Mouse (Mus musculus): ENCODE measurements around the gene Usp45. TPM values are rescaled to one million over a fixed set of nuclear protein-coding genes. Genes with fewer than 3 reads are reported as not detected.
"Not testable (repeated sequence)": the region's sequence is repeated elsewhere in the genome, so short reads cannot be mapped to it uniquely, and the experiment has no call there.

Usp45 gene
- polyA plus RNA-seq (2015; fragmentation: Nextera tagmentation; extraction: Ambion mirVana) = 8.2 and 11.5 TPM in 2 replicates

- Histone ChIP-seq H3K9ac (peak within 1 kb of the TSS; percentile 58), H3K36me3 (no peaks in the 10 kb centered on the region), H3K4me1 (0 out of 2 replicates have a peak, but pooled peaks cover 7% of the 10 kb centered on the region), H3K27ac (no peak within 1 kb of the TSS), H3K4me3 (peak within 1 kb of the TSS; percentile 56), H3K9me3 (no peaks in the 10 kb centered on the region), H3K27me3 (no peaks in the 10 kb centered on the region), H3K4me2 (replicated peaks) (peak within 1 kb of the TSS; percentile 79)
- peak; percentile 84 for ATAC-seq (ENCODE audit: low FRiP score, low read depth)
- WGBS = 3% methylated on average over 17 of the region's 17 CpGs
Observed at GRCm38 (mm10) chr4:21766863-21767304, at the start of gene Usp45, which contains the start of gene Tstd3. Gene Usp45 (plus strand): TSS chr4:21767156. Gene Tstd3 (minus strand): TSS chr4:21767212.

- Histone ChIP-seq H3K4me3 (no peak overlapping the region), H3K27me3 (no peaks in the 10 kb centered on the region), H3K36me3 (no peaks in the 10 kb centered on the region), H3K27ac (no peak overlapping the region), H3K4me2 (replicated peaks) (no peak overlapping the region), H3K4me1 (no peaks in the 10 kb centered on the region), H3K9ac (no peak overlapping the region), H3K9me3 (no peaks in the 10 kb centered on the region)
- no peak for ATAC-seq (ENCODE audit: low FRiP score, low read depth)
- whole genome bisulfite sequencing = 57% methylated on average over 7 of the region's 7 CpGs
Observed at GRCm38 (mm10) chr4:21722752-21723334, 44.1 kb upstream of the Usp45 start.

- H3K27me3 ChIP-seq = no peaks in the 10 kb centered on the region
- no peaks in the 10 kb centered on the region for H3K9me3 ChIP-seq
- 1% methylated on average over 22 of the region's 22 CpGs for WGBS
- peak overlapping the region; percentile 72 for H3K4me2 ChIP-seq (replicated peaks)
- H3K36me3 ChIP-seq = no peaks in the 10 kb centered on the region
- H3K4me3 ChIP-seq = peak overlapping the region; percentile 82
- peak overlapping the region; percentile 86 for H3K9ac ChIP-seq
- H3K4me1 ChIP-seq = peaks cover 4% of the 10 kb centered on the region
- 0 out of 2 replicates have a peak overlapping the region, but pooled peaks have one; percentile 44 for H3K27ac ChIP-seq
- 0 out of 2 replicates have a peak, but pooled peaks have one; percentile 25 for ATAC-seq (ENCODE audit: low FRiP score, low read depth)
Observed at GRCm38 (mm10) chr4:21726912-21727614, 39.9 kb upstream of the Usp45 start.

- Histone ChIP-seq H3K27ac (peak within 1 kb of the TSS; percentile 56; the same call in 1 of the 2 replicates), H3K9me3 (no peaks in the 10 kb centered on the region), H3K36me3 (peaks cover under 1% of the 10 kb centered on the region), H3K9ac (peak within 1 kb of the TSS; percentile 86), H3K27me3 (no peaks in the 10 kb centered on the region), H3K4me2 (replicated peaks) (peak within 1 kb of the TSS; percentile 72), H3K4me3 (peak within 1 kb of the TSS; percentile 82), H3K4me1 (peaks cover 4% of the 10 kb centered on the region)
- peak; percentile 97 for ATAC-seq (ENCODE audit: low FRiP score, low read depth)
- under 1% methylated on average over 37 of the region's 37 CpGs for WGBS
Observed at GRCm38 (mm10) chr4:21727615-21728165, 39.3 kb upstream of the Usp45 start, which contains the start of gene Ccnc. Gene Ccnc (plus strand): TSS chr4:21727701.

GRCm38 (mm10) chr4:21739169-21739568 is 27.8 kb upstream of the Usp45 start:
- H3K36me3 ChIP-seq = peaks cover 18% of the 10 kb centered on the region
- no peak overlapping the region for H3K4me2 ChIP-seq (replicated peaks)
- no peak for ATAC-seq (ENCODE audit: low FRiP score, low read depth)
- no peak overlapping the region for H3K27ac ChIP-seq
- H3K27me3 ChIP-seq = no peaks in the 10 kb centered on the region
- no peak overlapping the region for H3K4me3 ChIP-seq
- no peaks in the 10 kb centered on the region for H3K4me1 ChIP-seq
- no peak overlapping the region for H3K9ac ChIP-seq
- no peaks in the 10 kb centered on the region for H3K9me3 ChIP-seq
- 89% methylated on average over 4 of the region's 4 CpGs for WGBS

- not testable (repeated sequence) for H3K4me2 ChIP-seq (replicated peaks); H3K4me3 ChIP-seq; ATAC-seq (ENCODE audit: low FRiP score, low read depth); H3K9ac ChIP-seq; H3K27ac ChIP-seq; H3K27me3 ChIP-seq; H3K9me3 ChIP-seq; H3K4me1 ChIP-seq
- 94% methylated on average over 8 of the region's 8 CpGs for WGBS
- peaks cover 23% of the 10 kb centered on the region for H3K36me3 ChIP-seq
Observed at GRCm38 (mm10) chr4:21744142-21744541, 22.8 kb upstream of the Usp45 start.

GRCm38 (mm10) chr4:21745723-21746122 is 21.2 kb upstream of the Usp45 start:
- no peaks in the 10 kb centered on the region for H3K27me3 ChIP-seq
- H3K4me3 ChIP-seq = no peak overlapping the region
- H3K4me1 ChIP-seq = no peaks in the 10 kb centered on the region
- H3K36me3 ChIP-seq = peaks cover 25% of the 10 kb centered on the region
- H3K4me2 ChIP-seq (replicated peaks) = no peak overlapping the region
- H3K9ac ChIP-seq = no peak overlapping the region
- no peaks in the 10 kb centered on the region for H3K9me3 ChIP-seq
- no peak for ATAC-seq (ENCODE audit: low FRiP score, low read depth)
- H3K27ac ChIP-seq = no peak overlapping the region
- WGBS = 58% methylated on average over 5 of the region's 5 CpGs

- no peak overlapping the region for H3K4me2 ChIP-seq (replicated peaks)
- 71% methylated on average over 4 of the region's 4 CpGs for WGBS
- no peak overlapping the region for H3K9ac ChIP-seq
- no peak overlapping the region for H3K4me3 ChIP-seq
- no peak for ATAC-seq (ENCODE audit: low FRiP score, low read depth)
- H3K27ac ChIP-seq = no peak overlapping the region
- H3K4me1 ChIP-seq = no peaks in the 10 kb centered on the region
- no peaks in the 10 kb centered on the region for H3K27me3 ChIP-seq
- H3K9me3 ChIP-seq = no peaks in the 10 kb centered on the region; the same call in 1 of the 2 replicates
- peaks cover 16% of the 10 kb centered on the region for H3K36me3 ChIP-seq
Observed at GRCm38 (mm10) chr4:21755123-21755789, 11.7 kb upstream of the Usp45 start.

- Histone ChIP-seq H3K27me3 (no peaks in the 10 kb centered on the region), H3K9me3 (no peaks in the 10 kb centered on the region; the same call in 1 of the 2 replicates), H3K9ac (no peak overlapping the region), H3K4me1 (no peaks in the 10 kb centered on the region), H3K27ac (no peak overlapping the region), H3K4me3 (no peak overlapping the region), H3K36me3 (peaks cover 6% of the 10 kb centered on the region), H3K4me2 (replicated peaks) (no peak overlapping the region)
- ATAC-seq (ENCODE audit: low FRiP score, low read depth) = no peak
- 75% methylated on average over 1 of the region's 1 CpGs for WGBS
Observed at GRCm38 (mm10) chr4:21758860-21759259, 8.1 kb upstream of the Usp45 start.

GRCm38 (mm10) chr4:21761416-21762160 is 5.4 kb upstream of the Usp45 start:
- 0 out of 2 replicates have a peak, but pooled peaks cover 6% of the 10 kb centered on the region for H3K4me1 ChIP-seq
- 73% methylated on average over 9 of the region's 9 CpGs for WGBS
- H3K4me2 ChIP-seq (replicated peaks) = no peak overlapping the region
- H3K9me3 ChIP-seq = no peaks in the 10 kb centered on the region; the same call in 1 of the 2 replicates
- no peak overlapping the region for H3K4me3 ChIP-seq
- H3K27me3 ChIP-seq = no peaks in the 10 kb centered on the region
- ATAC-seq (ENCODE audit: low FRiP score, low read depth) = no peak
- H3K36me3 ChIP-seq = peaks cover 6% of the 10 kb centered on the region
- H3K27ac ChIP-seq = no peak overlapping the region
- H3K9ac ChIP-seq = no peak overlapping the region

- Histone ChIP-seq H3K9me3 (no peaks in the 10 kb centered on the region; the same call in 1 of the 2 replicates), H3K4me1 (0 out of 2 replicates have a peak, but pooled peaks cover 7% of the 10 kb centered on the region), H3K4me2 (replicated peaks) (no peak overlapping the region), H3K9ac (no peak overlapping the region), H3K36me3 (peaks cover 5% of the 10 kb centered on the region), H3K27me3 (no peaks in the 10 kb centered on the region), H3K4me3 (no peak overlapping the region), H3K27ac (no peak overlapping the region)
- WGBS = 76% methylated on average over 4 of the region's 4 CpGs
- no peak for ATAC-seq (ENCODE audit: low FRiP score, low read depth)
Observed at GRCm38 (mm10) chr4:21763827-21764226, 3.1 kb upstream of the Usp45 start.

All from limb, embryonic 13.5 days (tissue).